Mouse (Mus musculus) liver, postnatal 0 days (tissue): Measurements from ENCODE around the gene Vmn1r28. TPM values are rescaled to one million over a fixed set of nuclear protein-coding genes. Genes with fewer than 3 reads are reported as not detected.
"Not testable (repeated sequence)": the region's sequence is repeated elsewhere in the genome, so short reads cannot be mapped to it uniquely, and the experiment has no call there.

ENCODE experiments used
- ATAC-seq: fragments of 200-750 bp; cut with Nextera tagmentation; 2 replicates; pipeline ENCODE4 v1.8.0; 2017; ENCODE audit warnings: mild to moderate bottlenecking, moderate library complexity
- DNase-seq: peaks from one replicate; pipeline ENCODE4 v3.0.0-alpha.2; 2016
- H3K27ac ChIP-seq: fragments of 300-500 bp; sonication (generic); 2 replicates; pipeline ENCODE4 v1.5.1; 2014; ENCODE audit warnings: antibody characterized with exemption, moderate library complexity, mild to moderate bottlenecking, low read depth
- H3K27me3 ChIP-seq: fragments of 300-500 bp; sonication (generic); 2 replicates; pipeline ENCODE4 v1.6.1; 2014; ENCODE audit warnings: low read length, control low read depth, mixed read lengths; ENCODE audit not compliant: insufficient read depth
- H3K36me3 ChIP-seq: fragments of 300-500 bp; sonication (generic); replicated peaks from 2 replicates; pipeline ENCODE4 v1.6.1; 2014; ENCODE audit warnings: mild to moderate bottlenecking, control low read depth, low read length, moderate library complexity, mixed read lengths; ENCODE audit not compliant: insufficient read depth
- H3K4me1 ChIP-seq: fragments of 300-500 bp; sonication (generic); 2 replicates; pipeline ENCODE4 v1.6.1; 2014; ENCODE audit warnings: antibody characterized with exemption, mild to moderate bottlenecking, control low read depth; ENCODE audit not compliant: insufficient read depth
- H3K4me2 ChIP-seq: fragments of 300-500 bp; sonication (generic); 2 replicates; pipeline ENCODE4 v1.6.1; 2014; ENCODE audit warnings: low read depth, mild to moderate bottlenecking, low read length, moderate library complexity, mixed read lengths
- H3K4me3 ChIP-seq: fragments of 300-500 bp; sonication (generic); 2 replicates; pipeline ENCODE4 v1.5.1; 2014; ENCODE audit warnings: low read depth, low read length
- H3K9ac ChIP-seq: fragments of 300-500 bp; sonication (generic); replicated peaks from 2 replicates; pipeline ENCODE4 v1.6.1; 2014; ENCODE audit warnings: mild to moderate bottlenecking, moderate library complexity
- H3K9me3 ChIP-seq: fragments of 300-500 bp; sonication (generic); 2 replicates; pipeline ENCODE4 v1.6.1; 2016; ENCODE audit warnings: mild to moderate bottlenecking, control low read depth, low read length, mixed read lengths
- CTCF ChIP-seq: sonication (generic); IDR thresholded peaks from 2 replicates; pipeline ENCODE4 v1.5.1; 2016; ENCODE audit warnings: antibody characterized with exemption, low read depth
- EP300 ChIP-seq: IDR thresholded peaks from 2 replicates; pipeline ENCODE4 v1.6.1; 2016; ENCODE audit warnings: antibody characterized with exemption, low read depth, mild to moderate bottlenecking
- WGBS: fragments of 180-500 bp; shearing (Covaris S2); extraction: QIAGEN DNeasy Blood & Tissue Kit; methylation state at CpG from one replicate; pipeline ENCODE4 v1.1.7; 2014; ENCODE audit not compliant: insufficient replicate concordance; 5-methylcytosine and 5-hydroxymethylcytosine counted together
- polyA plus RNA-seq: library from polyadenylated mRNA; unstranded; fragments of >200 nt; fragmentation: Nextera tagmentation; extraction: Ambion mirVana; gene quantifications from 2 replicates; pipeline ENCODE4 v1.2.1, GENCODE M21; 2015

The Vmn1r28 gene
- polyA plus RNA-seq, result not detected in 2 replicates

GRCm38 (mm10) chr6:58261737-58262136 lies at the start of gene Vmn1r28:
Vmn1r28 (plus strand) TSS chr6:58262037.
- WGBS, result 87% methylated on average over 1 of the region's 1 CpGs
- no peak for DNase-seq
- Histone ChIP-seq H3K4me3 (no peak within 1 kb of the TSS), H3K9ac (no peak within 1 kb of the TSS), H3K4me1 (no peaks in the 10 kb centered on the region), H3K4me2 (no peak within 1 kb of the TSS), H3K27me3 (no peaks in the 10 kb centered on the region), H3K36me3 (no peaks in the 10 kb centered on the region), H3K9me3 (no peaks in the 10 kb centered on the region), H3K27ac (no peak within 1 kb of the TSS)
- ATAC-seq, result no peak
- TF ChIP-seq CTCF (no peak), EP300 (no peak)

- Histone ChIP-seq H3K27ac (no peak overlapping the region), H3K4me1 (no peaks in the 10 kb centered on the region), H3K4me3 (no peak overlapping the region), H3K27me3 (no peaks in the 10 kb centered on the region), H3K9me3 (no peaks in the 10 kb centered on the region), H3K36me3 (no peaks in the 10 kb centered on the region), H3K9ac (no peak overlapping the region), H3K4me2 (no peak overlapping the region)
- 70% methylated on average over 2 of the region's 2 CpGs for WGBS
- ATAC-seq (no peak), DNase-seq (no peak)
- TF ChIP-seq CTCF (no peak), EP300 (no peak)
Observed at GRCm38 (mm10) chr6:58216119-58216518, 45.7 kb upstream of the Vmn1r28 start.

- DNase-seq (no peak), ATAC-seq (no peak)
- TF ChIP-seq EP300, result no peak
- no peak for TF ChIP-seq CTCF
- Histone ChIP-seq H3K9ac (no peak within 1 kb of the TSS), H3K4me2 (no peak within 1 kb of the TSS), H3K36me3 (no peaks in the 10 kb centered on the region), H3K4me1 (no peaks in the 10 kb centered on the region), H3K27me3 (no peaks in the 10 kb centered on the region), H3K27ac (no peak within 1 kb of the TSS), H3K9me3 (no peaks in the 10 kb centered on the region), H3K4me3 (no peak within 1 kb of the TSS)
- WGBS, result 62% methylated on average over 2 of the region's 2 CpGs
Observed at GRCm38 (mm10) chr6:58218721-58219120, 43.1 kb upstream of the Vmn1r28 start, which contains the start of gene Vmn1r27. Vmn1r27 (minus strand) TSS chr6:58218821.

- WGBS, result 76% methylated on average over 1 of the region's 1 CpGs
- DNase-seq, H3K4me2 ChIP-seq, H3K36me3 ChIP-seq, H3K4me3 ChIP-seq, H3K27ac ChIP-seq, H3K27me3 ChIP-seq, ATAC-seq, H3K9me3 ChIP-seq, H3K9ac ChIP-seq, H3K4me1 ChIP-seq: not testable (repeated sequence)
Observed at GRCm38 (mm10) chr6:58279661-58280060, 17.8 kb downstream of the Vmn1r28 start.

- no peaks in the 10 kb centered on the region for H3K4me1 ChIP-seq
- no peak overlapping the region for H3K9ac ChIP-seq
- H3K27ac ChIP-seq, result no peak overlapping the region
- no peaks in the 10 kb centered on the region for H3K36me3 ChIP-seq
- no peak overlapping the region for H3K4me2 ChIP-seq
- no peak for TF ChIP-seq EP300
- no peak for TF ChIP-seq CTCF
- ATAC-seq (no peak), DNase-seq (no peak)
- WGBS, result 60% methylated on average over 2 of the region's 2 CpGs
- no peaks in the 10 kb centered on the region for H3K27me3 ChIP-seq
- 0 out of 2 replicates have a peak, but pooled peaks cover 4% of the 10 kb centered on the region for H3K9me3 ChIP-seq
- H3K4me3 ChIP-seq, result no peak overlapping the region
Observed at GRCm38 (mm10) chr6:58292201-58292600, 30.4 kb downstream of the Vmn1r28 start.

GRCm38 (mm10) chr6:58298511-58298910 lies 36.7 kb downstream of the Vmn1r28 start:
- H3K4me1 ChIP-seq, H3K27me3 ChIP-seq, H3K4me2 ChIP-seq, H3K9ac ChIP-seq, H3K36me3 ChIP-seq, H3K9me3 ChIP-seq, H3K27ac ChIP-seq, H3K4me3 ChIP-seq, ATAC-seq, DNase-seq: not testable (repeated sequence)
- 75% methylated on average over 19 of the region's 19 CpGs for WGBS

- H3K9ac ChIP-seq, result no peak within 1 kb of the TSS
- H3K27me3 ChIP-seq, result no peaks in the 10 kb centered on the region
- H3K4me3 ChIP-seq, result no peak within 1 kb of the TSS
- no peaks in the 10 kb centered on the region for H3K9me3 ChIP-seq
- ATAC-seq, result no peak
- DNase-seq, result no peak
- H3K27ac ChIP-seq, result no peak within 1 kb of the TSS
- H3K36me3 ChIP-seq, result no peaks in the 10 kb centered on the region
- no peak within 1 kb of the TSS for H3K4me2 ChIP-seq
- no peaks in the 10 kb centered on the region for H3K4me1 ChIP-seq
- no peak for TF ChIP-seq CTCF
- no peak for TF ChIP-seq EP300
Observed at GRCm38 (mm10) chr6:58301249-58301648, 39.4 kb downstream of the Vmn1r28 start, which contains the start of gene Vmn1r29. Vmn1r29 (plus strand) TSS chr6:58301549.

Other genes starting within 250 kb of the Vmn1r28 start
- gene Vmn1r26, start 246.9 kb upstream of the Vmn1r28 start, polyA plus RNA-seq, result not detected in 2 replicates
- not detected in 2 replicates for gene Vmn1r27, start 43.2 kb upstream of the Vmn1r28 start, polyA plus RNA-seq
- gene Vmn1r29, start 39.5 kb downstream of the Vmn1r28 start, polyA plus RNA-seq, result not detected in 2 replicates
- gene Vmn1r30, start 181.3 kb downstream of the Vmn1r28 start, polyA plus RNA-seq, result not detected in 2 replicates
- gene Vmn1r31, start 213.3 kb downstream of the Vmn1r28 start, polyA plus RNA-seq, result not detected in 2 replicates